Mouse (Mus musculus) urinary bladder, postnatal 25 days (tissue): Measurements from ENCODE around the gene Atxn7l1.

Experiments
- DNase-seq: peaks from one replicate; pipeline ENCODE4 v3.0.0; 2022; ENCODE audit warnings: low spot score

Gene Atxn7l1

DNA sequence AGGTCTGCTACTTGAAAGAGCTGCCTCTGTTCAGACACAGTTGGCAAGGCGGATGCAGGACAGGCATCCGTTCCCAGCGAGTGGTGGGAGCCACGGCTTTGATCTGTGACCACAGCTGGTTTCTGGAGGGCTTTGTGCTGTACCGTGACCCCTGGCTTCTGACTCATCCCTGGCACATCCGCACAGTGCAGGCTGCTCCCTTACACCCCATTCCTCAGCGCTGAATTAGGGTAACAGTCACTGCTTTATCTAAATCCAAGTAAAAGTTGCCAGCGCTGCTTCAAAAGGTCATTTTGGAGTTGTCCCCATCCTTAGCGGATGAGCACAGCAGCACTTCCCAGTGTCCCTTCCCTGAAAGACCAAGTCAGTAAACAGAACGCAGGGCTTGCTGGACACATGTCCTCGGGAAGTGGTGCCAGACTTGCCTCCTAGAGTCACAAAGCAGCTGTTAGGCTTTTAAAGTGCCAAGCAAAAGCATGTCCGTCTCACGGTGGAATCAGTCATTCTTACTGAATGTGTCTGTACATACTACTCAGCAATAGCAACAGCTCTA, 88.4 kb downstream of the Atxn7l1 start:
- DNase-seq, result peak; percentile 34

DNA sequence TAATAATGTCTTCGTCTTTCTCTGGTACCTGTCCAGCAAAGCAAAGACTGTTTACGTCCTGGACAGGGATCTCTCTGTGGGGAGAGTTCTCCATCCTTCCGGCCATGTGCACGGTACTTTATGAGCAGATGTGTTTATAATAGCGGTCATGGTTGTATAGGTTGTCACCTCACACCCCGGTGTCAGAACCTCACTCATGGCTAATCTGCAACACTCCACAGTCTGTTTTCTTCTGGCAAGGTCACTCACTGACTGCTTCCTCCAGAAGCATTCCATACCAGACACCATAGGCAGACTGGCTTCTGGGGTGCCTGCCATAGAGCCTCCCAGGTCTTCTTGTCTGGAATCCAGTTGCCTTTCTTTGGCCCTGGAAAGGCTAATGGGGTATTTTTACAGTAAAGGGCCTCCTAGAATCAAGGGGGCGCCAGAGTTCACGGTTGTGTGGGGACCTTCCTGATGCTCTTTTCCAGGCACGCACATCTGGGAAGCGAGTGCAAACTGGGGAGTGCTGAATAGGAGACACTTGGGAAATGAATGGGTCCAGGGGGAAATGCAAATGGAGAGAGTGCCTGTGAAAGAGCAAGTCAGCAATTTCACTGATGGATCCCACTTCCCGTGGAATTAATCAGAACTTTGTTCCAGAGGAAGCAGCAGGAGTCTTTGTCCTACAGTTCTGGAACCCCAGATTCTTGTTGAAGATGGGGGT, 89.0 kb downstream of the Atxn7l1 start:
- no peak for DNase-seq

DNA sequence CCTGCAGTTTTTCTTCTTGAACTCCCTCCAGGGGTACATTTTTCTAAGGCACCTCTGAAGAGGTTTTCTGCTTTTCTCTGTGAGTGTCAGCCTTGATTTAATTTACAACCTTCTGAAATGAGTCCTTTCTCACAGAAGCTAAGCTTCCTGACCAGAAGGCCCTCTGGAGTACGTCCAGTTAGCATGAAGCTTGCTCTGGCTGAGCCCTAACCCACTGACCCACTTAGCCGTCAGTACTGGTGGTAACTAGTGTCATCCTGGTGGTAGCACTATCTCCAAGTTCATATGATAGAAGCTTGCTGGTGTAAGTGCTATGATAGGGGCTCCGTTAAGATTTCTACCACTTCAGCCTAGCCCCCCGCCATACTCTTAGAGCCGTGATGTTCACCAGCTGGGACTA, 89.6 kb downstream of the Atxn7l1 start:
- DNase-seq, result no peak

DNA sequence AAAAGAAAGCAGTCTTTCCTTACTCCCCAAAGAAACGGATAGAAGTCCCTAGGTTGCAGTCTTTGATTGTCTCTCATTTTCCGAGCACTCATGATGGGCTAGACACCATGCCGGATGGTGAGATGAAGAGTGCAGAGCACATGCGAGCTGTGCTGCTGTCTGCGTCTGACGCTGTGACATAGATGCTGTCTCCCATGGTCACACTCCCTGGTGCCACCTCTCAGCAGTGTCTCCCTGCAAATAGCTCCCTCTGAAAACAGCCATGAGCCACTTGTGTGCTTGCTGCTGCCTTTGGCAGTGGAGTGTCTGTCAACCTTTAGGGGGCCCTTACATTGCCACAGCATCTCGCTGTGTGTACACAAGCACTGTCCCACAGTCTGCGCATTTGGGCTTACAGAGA, 95.2 kb downstream of the Atxn7l1 start:
- DNase-seq, result no peak

DNA sequence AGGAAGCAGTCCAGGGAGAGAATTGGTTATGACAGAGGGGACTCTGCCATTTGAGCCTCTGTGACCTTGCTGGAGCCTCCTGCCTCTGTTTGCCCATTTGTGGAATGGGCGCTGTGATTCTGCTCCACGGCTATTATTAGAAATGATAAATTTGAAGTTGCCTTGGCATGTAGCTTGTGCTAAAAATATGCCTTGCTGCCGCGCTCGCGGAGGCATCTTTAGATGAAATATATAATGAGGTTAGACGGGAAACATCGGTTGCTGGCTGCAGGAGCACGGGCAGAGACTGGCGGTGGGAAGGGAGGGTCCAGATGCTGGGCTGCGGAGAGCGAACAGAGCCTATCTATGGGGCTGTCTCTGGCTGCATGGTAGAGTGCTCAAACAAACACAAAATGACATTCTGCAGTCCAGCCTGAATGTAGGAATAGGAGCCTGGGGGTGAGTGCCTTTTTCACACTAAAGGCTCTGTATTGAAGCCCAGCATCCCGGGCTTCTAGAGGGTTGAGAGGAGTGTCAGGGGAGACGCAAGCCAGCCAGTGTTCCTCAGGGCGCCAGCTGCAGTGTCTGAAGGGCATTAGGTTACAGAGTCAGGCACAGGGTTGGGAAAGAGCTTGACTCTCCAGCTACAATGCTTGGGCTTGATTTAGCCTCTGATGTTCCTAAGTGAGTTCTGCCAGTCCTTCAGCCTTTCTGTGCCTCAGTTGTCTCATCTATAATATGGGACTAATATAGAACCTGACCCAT, 96.8 kb downstream of the Atxn7l1 start:
- no peak for DNase-seq

DNA sequence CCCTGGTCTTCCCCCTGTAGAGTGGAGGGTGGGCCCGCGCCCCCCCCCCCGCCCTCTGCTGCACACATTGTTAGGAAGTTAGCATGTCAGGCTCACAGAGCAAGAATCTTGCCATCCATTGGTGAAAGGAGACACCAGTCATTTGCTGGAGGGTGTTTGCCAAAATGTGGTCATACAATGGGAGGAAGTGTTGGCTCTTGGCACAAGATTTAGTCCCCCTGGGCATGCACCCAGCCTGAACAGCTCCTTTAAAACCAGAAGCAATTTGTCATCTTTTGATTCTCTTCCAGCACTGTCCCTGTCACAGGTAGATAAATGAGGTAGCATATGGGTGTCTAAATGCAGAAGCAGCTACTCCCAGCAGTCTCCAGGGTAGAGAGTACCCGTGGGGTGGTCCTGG, 98.0 kb downstream of the Atxn7l1 start:
- DNase-seq, result no peak

DNA sequence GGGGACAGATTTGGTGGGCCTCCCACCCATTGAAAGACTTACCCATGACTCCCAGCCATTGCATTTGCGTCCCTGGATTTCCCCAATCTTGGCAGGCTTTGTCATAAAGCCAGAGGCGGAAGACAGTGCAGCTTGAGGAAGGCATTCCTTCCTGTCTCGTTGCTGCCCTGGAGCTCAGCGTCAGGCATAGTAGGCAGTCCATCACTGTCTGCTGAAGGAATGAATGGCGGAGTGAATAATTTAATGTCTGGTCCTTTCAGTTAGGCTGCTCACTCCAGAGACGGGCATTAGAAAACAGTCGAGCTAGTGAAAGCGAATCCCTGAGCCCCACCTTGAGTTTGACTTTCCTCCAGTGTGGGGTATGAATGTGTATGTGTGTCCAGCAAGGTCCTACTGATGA, 99.4 kb downstream of the Atxn7l1 start:
- DNase-seq, result no peak

DNA sequence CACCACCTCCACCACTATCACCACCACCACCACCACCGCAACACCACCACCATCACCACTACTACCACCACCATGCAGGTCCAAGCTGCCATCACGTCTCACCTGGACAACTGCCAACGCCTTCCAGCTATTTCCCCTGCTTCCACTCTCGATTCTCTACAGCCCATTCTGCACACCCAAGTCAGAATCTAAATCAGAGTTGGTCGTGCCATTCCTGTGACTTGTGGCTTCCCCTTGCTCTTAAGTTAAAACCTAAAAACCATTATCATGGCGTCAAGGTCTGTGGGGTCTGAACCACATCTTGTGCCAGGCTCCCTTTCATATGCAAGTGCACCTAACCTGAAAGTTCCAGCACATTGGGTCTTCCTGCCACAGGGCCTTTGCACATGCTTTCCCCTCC, 102.7 kb downstream of the Atxn7l1 start:
- DNase-seq, result no peak

DNA sequence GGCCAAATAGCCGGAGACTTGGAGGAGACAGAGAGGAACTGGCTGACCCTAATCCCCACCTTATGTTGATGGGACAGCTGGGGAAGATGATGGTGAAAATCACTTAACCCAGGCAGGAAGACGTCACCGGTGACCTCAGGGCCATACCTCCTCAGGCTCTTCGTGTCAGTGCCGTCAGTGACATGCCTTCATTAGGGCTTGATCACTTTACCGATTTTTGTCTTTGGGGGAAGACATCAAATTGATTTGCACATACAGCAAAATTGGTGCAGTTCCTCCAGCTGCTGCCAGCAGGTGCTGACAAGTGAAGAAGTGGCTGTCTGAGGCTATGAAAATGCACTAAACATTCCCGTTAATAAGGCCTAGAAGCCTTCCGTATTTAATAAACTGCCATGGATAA, 103.9 kb downstream of the Atxn7l1 start:
- no peak for DNase-seq

DNA sequence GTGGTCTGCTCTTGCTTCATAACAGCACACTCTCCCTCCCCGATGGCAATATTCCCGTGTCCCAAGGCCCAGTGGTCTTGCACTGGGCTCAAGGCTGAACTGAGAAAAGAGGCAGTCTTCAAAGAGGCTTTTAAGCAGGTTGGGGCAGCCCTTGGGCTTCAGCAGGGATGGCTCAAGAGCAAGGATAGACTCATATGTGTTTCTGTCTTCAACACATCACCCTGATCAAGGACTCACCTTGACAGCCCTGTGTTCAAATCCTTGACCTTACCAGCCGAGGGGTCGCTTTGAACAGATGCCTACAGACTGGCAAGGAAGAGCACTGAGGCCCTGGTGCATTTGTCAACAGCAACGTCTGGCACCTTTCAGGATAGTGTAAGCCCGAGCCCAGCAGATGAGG, 105.1 kb downstream of the Atxn7l1 start:
- no peak for DNase-seq

DNA sequence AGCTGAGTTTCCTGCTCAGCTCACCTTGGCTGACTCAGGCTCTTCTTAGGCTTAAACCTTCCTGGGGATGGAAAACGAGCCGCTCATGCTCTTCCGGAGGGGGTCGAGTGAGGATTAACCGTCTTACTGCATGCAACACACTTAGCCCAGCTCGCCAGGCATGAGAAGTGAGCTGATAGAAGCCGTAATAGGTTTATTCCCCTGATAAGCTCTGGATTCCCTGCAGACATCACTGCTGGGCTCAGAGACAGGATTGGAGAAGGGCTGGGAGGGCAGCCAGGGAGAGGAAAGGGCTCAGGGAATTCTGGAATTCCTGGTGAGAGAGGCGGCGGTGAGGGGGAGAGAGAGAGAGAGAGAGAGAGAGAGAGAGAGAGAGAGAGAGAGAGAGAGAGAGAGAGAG, 105.7 kb downstream of the Atxn7l1 start:
- no peak for DNase-seq

DNA sequence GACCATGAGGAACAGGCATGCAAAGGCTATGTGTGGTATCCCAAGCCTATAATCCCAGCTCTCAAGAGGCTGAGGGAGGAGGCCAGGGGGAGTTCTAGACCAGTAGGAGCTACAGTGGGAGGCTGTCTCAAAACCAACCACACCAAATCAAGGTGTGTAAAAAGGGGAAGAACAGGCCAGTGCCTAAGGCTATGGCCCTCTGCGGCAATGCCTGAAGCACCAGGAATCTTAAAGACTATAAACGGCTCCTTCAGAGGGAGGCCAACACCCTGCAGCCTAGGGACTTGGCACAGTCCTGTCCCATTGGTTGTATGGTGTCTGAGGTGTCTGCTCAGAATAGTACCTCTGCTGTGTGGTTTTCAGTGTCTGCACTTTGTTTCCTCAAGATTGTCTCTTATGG, 107.8 kb downstream of the Atxn7l1 start:
- DNase-seq, result no peak

DNA sequence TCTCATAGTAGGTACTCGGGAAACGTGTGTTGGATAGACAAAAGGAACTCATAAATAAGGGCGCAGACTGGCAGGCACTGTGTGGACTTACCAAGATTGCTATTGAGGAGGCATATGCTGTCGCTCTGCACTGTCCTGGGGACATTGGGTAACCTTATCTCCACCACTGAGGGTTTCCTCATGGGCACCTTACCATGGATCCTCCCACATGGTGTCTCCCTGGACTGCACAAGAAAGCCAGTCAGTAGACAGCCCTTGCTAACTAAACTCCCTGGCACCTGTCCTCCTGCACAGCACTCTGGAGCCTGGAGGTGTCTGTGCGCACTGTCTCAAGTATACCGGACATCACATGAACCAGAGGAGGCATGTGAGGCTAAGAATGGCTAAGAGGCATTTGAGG, 108.9 kb downstream of the Atxn7l1 start:
- DNase-seq, result no peak

DNA sequence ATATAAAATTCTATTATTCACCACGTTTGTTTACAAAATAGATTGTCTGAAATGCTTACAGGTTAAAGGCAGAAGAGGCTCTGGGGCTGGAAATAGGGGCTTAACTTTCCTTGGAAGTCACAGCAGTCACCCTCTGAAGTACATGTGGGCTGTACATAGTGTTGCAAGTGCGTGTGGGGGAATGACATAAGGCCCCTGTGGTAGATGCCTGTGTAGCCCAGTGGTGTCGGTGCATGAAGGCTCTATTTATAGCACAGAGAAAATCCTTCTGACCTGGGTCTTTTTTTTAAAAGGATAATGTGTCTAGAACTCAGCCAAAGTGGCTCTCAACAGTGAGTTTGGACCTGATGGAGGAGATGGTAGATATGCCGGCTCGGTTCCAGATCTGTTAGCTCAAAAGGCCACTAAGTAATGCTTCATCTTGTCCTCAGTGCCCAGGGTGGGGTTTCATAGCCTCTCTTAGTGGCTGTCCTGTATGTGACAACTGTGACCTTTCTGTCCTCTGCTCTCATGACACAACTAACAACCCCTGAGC, 111.6 kb downstream of the Atxn7l1 start:
- DNase-seq, result no peak

DNA sequence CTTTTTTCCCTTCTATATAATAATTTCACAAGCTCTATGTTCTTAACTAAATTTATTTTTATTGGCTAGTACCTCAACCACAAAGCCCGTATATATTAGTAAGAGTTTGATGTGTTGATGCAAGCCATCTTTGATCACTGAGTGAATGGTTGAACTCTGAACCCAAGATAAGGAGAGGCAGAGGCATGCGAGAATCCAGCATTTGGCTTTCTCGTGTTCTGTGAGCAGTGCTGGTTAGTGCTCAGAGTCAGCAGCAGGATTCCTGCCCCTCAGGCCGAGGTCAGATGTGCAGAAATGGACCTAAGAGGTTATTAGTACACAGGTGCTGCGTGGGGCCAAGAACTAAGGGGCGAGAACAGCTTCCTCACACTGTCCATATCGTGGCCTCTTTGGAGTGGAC, 113.1 kb downstream of the Atxn7l1 start:
- no peak for DNase-seq

DNA sequence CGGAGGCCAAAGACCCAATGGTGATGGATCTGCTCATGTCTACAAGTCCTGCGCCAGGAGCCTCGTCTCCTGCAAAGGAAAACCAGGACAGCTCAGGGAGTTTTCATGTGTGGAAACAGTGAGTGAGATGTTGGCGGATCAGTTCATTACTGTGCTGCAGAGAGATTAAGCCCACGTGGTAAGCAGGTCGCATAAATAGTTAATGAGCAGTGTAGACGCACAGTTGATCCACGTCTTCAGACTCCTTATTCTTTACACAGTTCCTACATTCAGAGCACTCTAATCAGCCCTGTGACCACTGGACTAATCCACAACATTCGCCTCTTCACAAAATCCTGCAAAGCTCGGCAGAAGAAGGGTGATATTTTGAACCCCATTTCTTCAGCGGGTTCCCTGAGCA, 118.4 kb downstream of the Atxn7l1 start:
- DNase-seq, result no peak

DNA sequence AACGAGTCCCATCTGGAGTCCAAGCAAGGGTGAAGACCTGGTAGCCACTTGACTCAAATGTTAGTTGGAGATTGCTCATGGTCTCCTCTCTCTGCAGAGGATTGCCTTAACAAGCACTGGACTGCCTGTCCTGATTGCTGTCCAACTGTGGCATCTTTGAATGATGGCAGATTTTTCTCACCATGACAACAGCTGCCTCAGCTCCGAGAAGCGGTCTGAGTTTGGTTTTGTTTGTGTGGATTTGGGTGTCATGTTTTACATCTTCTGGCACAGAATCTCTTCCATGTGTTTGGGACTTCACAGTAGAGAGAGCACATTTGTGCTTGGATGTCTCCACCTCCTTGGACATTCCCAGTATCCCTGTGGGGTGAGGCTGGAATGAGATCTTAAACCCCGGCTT, 120.5 kb downstream of the Atxn7l1 start:
- no peak for DNase-seq

DNA sequence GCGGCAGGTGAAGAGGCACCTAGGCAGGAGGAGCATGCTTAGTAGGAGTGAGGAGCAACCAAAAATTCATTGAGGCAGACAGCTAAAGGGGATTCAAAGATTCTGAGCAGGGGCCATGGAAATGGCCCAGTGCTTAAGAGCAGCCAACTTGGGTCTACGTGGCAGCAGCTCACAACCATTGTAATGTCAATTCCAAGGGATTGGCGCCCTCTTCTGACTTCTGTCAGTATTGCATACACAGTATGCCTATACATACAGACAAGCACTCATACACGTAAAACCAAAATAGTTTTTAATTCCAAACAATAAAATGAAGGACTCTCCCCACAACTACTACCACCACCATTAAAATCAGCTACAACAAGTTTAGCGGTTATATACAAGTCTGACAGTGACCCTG, 122.2 kb downstream of the Atxn7l1 start:
- peak; percentile 14 for DNase-seq

DNA sequence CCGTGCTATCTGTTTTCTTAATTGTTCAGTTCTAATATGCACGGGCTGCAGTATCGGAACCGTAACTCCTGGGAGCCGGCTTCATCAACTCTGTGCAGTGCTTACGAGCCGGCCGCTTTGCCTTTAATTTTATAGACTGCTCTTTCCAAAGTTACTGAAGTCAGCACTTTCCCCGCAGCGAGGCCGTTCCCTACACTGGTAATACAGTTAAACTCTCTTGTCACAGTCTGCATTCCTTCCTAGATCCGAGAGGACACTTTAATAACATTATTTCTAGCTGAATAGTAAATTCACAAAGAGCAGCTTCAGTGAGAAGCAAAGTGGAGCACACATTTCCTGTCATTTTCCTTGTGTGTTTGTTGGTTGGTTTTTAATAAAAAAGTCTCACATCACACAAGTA, 124.4 kb downstream of the Atxn7l1 start:
- DNase-seq, result no peak

DNA sequence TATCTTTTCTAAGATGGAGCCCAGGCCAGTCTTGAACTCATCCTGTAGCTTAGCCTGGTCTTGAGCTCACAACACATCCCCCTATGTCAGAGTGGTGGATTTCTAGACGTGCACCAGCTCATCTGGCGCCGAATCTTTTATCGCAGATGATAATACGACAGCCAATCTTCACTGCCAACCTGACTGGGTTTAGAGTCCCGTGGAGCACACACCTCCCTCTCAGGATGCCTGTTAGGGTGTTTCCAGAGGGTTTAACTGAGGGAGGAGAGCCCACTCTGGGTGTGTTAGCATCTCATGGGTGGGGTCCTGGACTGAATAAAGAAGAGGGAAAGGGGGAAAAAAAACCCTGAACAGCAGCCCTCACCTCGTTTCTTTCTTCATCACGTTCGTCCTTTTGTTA, 124.9 kb downstream of the Atxn7l1 start:
- DNase-seq, result no peak

DNA sequence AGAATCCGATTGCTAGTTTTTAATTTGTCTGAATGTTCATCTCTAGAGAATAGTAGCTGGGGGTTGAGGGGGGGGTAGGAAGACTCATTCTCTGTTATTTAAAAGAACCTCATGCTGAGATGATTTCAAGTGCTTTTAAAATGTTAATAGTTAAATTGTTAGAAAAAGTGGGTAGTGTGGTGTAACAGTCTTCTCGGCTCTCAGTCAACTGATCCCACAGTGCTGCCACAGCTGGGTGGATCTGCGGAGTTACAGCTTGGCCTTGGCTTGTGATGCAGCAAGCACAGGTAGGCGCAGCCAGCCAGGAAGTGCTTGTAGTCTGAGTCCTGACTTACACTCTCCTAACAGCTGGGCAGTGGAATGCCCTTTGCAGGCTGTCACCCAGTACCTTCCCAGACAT, 125.7 kb downstream of the Atxn7l1 start:
- DNase-seq, result no peak

DNA sequence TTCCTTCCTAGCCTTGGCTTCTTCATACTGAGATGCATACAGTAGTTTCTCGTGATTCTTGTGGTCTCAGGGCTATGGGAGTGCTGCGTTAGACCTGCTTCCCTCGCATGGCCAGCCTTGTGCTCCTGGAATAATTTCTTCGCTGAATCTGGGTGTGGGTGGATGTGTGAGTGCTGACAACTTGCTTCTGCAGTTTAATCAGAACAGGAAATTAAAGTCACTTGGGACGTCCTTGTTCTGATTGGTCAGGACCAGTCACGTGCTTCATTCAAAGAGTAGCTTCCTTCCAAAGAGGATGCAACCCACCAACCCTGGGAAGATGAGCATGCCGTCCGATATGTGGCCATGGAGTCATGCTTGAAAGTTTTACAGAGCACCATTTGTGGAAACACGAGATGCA, 126.2 kb downstream of the Atxn7l1 start:
- DNase-seq, result no peak

DNA sequence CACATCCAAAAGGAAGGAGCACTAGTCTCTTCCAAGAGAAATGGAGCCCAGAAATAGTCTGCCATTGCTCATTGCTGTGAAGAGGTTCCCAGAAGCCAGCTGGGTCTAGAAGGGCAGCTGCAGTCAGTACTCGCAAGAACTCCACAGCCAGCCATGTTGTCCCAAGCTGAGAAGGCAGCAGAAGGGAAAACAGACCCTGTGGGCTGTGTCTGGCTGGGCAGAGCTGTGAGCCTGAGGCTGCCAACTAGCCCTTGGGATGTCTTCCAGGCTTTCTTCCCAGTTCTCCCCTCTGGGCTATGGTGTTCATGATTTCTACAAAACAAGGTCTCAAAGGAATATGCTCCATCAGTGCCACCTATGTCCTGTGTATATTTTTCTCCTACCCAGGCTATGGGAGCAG, 128.5 kb downstream of the Atxn7l1 start:
- DNase-seq, result no peak
